ENCODE assay signal across 13 mouse cellular contexts in the genomic region with DNA sequence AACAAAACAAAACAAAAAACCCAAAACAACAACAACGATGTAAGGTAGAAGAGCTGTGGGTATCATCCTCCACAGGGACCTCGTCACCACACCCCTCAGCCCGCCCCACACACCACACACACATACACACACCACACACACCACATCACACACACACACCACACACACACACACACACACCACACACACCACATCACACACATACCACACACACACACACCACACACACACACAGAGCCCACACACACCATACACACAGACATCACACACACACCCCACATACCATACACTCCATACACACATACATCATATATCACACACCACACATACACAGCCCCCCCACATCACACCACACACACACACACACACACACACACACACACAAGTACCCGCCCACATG. TPM values are rescaled to one million over a fixed set of nuclear protein-coding genes. Genes with fewer than 3 reads are reported as not detected.
"Had no signal": no experiment of that assay in that cellular context is flagged by ENCODE, and none has a peak within 500 bp of the region (broad histone marks: within the 10 kb centered on the region; RNA-seq: fewer than 3 reads in every experiment).

No protein-coding gene starts in this region.

- H3K4me2 ChIP-seq: stomach, embryonic 15.5 days had no signal

- H3K27ac ChIP-seq: liver, embryonic 13.5 days; midbrain, embryonic 12.5 days; midbrain, embryonic 15.5 days; neural tube, embryonic 13.5 days; stomach, embryonic 15.5 days had no signal

- ATAC-seq: inflammation-experienced regulatory T-cells, adult 6 months; intestine, embryonic 16.5 days; midbrain, embryonic 15.5 days had no signal

- H3K9me3 ChIP-seq: limb, embryonic 12.5 days; liver, embryonic 13.5 days; midbrain, embryonic 12.5 days; midbrain, embryonic 15.5 days; neural tube, embryonic 13.5 days; stomach, embryonic 15.5 days had no signal

- H3K36me3 ChIP-seq: limb, embryonic 12.5 days; liver, embryonic 13.5 days; midbrain, embryonic 12.5 days; midbrain, embryonic 15.5 days; neural tube, embryonic 13.5 days; stomach, embryonic 15.5 days had no signal

- H3K27me3 ChIP-seq: limb, embryonic 12.5 days; midbrain, embryonic 15.5 days; stomach, embryonic 15.5 days had no signal

- H3K4me3 ChIP-seq: limb, embryonic 12.5 days; liver, embryonic 13.5 days; midbrain, embryonic 12.5 days; midbrain, embryonic 15.5 days; neural tube, embryonic 13.5 days; stomach, embryonic 15.5 days had no signal

- DNase-seq: layer of hippocampus, adult 9-11 months; liver, embryonic 13.5 days; right cerebral cortex, postnatal 25 days; spleen, adult 18-20 months; thymus, postnatal 25 days had no signal

- H3K9ac ChIP-seq: midbrain, embryonic 12.5 days; midbrain, embryonic 15.5 days; stomach, embryonic 15.5 days had no signal

RNA-seq across cellular contexts. Expression of gene Icam4, which starts 37.6 kb away (rescaled TPM):
- total RNA-seq: neutrophil, adult 5-6 weeks had no signal
